Mouse (Mus musculus) heart, embryonic 12.5 days (tissue): ENCODE data around the gene S1pr1. TPM values are rescaled to one million over a fixed set of nuclear protein-coding genes. Genes with fewer than 3 reads are reported as not detected.

Source experiments
- ATAC-seq: fragments of 200-750 bp; cut with Nextera tagmentation; 2 replicates; pipeline ENCODE4 v1.8.0; 2017; ENCODE audit warnings: moderate TSS enrichment, moderate library complexity; ENCODE audit not compliant: insufficient number of reproducible peaks, low FRiP score
- H3K27ac ChIP-seq: fragments of 300-500 bp; sonication (generic); 2 replicates; pipeline ENCODE4 v1.5.1; 2016; ENCODE audit warnings: mild to moderate bottlenecking, moderate library complexity; ENCODE audit not compliant: poor library complexity, severe bottlenecking
- H3K27me3 ChIP-seq: fragments of 300-500 bp; sonication (generic); replicated peaks from 2 replicates; pipeline ENCODE4 v1.6.1; 2016; ENCODE audit warnings: mild to moderate bottlenecking, moderate library complexity
- H3K36me3 ChIP-seq: fragments of 300-500 bp; sonication (generic); 2 replicates; pipeline ENCODE4 v1.6.1; 2016; ENCODE audit warnings: mild to moderate bottlenecking, moderate library complexity
- H3K4me1 ChIP-seq: fragments of 300-500 bp; sonication (generic); replicated peaks from 2 replicates; pipeline ENCODE4 v1.6.1; 2016; ENCODE audit warnings: mild to moderate bottlenecking
- H3K4me2 ChIP-seq: fragments of 300-500 bp; sonication (generic); 2 replicates; pipeline ENCODE4 v1.6.1; 2016; ENCODE audit warnings: mild to moderate bottlenecking, moderate library complexity
- H3K4me3 ChIP-seq: fragments of 300-500 bp; sonication (generic); 2 replicates; pipeline ENCODE4 v1.5.1; 2016; ENCODE audit warnings: mild to moderate bottlenecking
- H3K9ac ChIP-seq: fragments of 300-500 bp; sonication (generic); 2 replicates; pipeline ENCODE4 v1.6.1; 2016; ENCODE audit warnings: mild to moderate bottlenecking, moderate library complexity
- H3K9me3 ChIP-seq: fragments of 300-500 bp; sonication (generic); replicated peaks from 2 replicates; pipeline ENCODE4 v1.6.1; 2016; ENCODE audit warnings: mild to moderate bottlenecking, moderate library complexity
- WGBS: fragments of 180-500 bp; shearing (Covaris S2); methylation state at CpG from one replicate; pipeline ENCODE4 v1.1.7; 2016; 5-methylcytosine and 5-hydroxymethylcytosine counted together
- polyA plus RNA-seq: library from polyadenylated mRNA; unstranded; fragments of >200 nt; fragmentation: Nextera tagmentation; extraction: Ambion mirVana; gene quantifications from 2 replicates; pipeline ENCODE4 v1.2.1, GENCODE M21; 2016

The S1pr1 gene
- 86.0 and 87.5 TPM in 2 replicates for polyA plus RNA-seq

GRCm38 (mm10) chr3:115714671-115715651 lies at the start of gene S1pr1:
Gene S1pr1, minus strand, starts transcription at chr3:115715072.
- H3K27ac ChIP-seq = peak within 1 kb of the TSS; percentile 99
- ATAC-seq = peak; percentile 91
- H3K4me1 ChIP-seq = peaks cover 27% of the 10 kb centered on the region

GRCm38 (mm10) chr3:115763292-115763691 lies 48.4 kb upstream of the S1pr1 start:
- Histone ChIP-seq H3K4me1 (peaks cover 32% of the 10 kb centered on the region), H3K9me3 (0 out of 2 replicates have a peak, but pooled peaks cover 3% of the 10 kb centered on the region), H3K9ac (no peak overlapping the region), H3K36me3 (no peaks in the 10 kb centered on the region), H3K4me2 (0 out of 2 replicates have a peak overlapping the region, but pooled peaks have one; percentile 1), H3K27me3 (no peaks in the 10 kb centered on the region), H3K27ac (peak overlapping the region; percentile 52; the same call in 1 of the 2 replicates), H3K4me3 (no peak overlapping the region)
- WGBS = 21% methylated on average over 6 of the region's 6 CpGs
- ATAC-seq = peak; percentile 66; the same call in 1 of the 2 replicates

More at GRCm38 (mm10) chr3:115714671-115715651, at the start of gene S1pr1:
- 0% methylated on average over 51 of the region's 51 CpGs for WGBS
- Histone ChIP-seq H3K4me3 (peak within 1 kb of the TSS; percentile 72), H3K36me3 (peaks cover 19% of the 10 kb centered on the region), H3K27me3 (no peaks in the 10 kb centered on the region), H3K4me2 (peak within 1 kb of the TSS; percentile 81), H3K9me3 (no peaks in the 10 kb centered on the region), H3K9ac (peak within 1 kb of the TSS; percentile 94)

- Histone ChIP-seq H3K36me3 (no peaks in the 10 kb centered on the region), H3K9ac (no peak overlapping the region), H3K4me2 (0 out of 2 replicates have a peak overlapping the region, but pooled peaks have one; percentile 1), H3K9me3 (0 out of 2 replicates have a peak, but pooled peaks cover 3% of the 10 kb centered on the region), H3K27ac (peak overlapping the region; percentile 52; the same call in 1 of the 2 replicates), H3K4me3 (no peak overlapping the region), H3K27me3 (no peaks in the 10 kb centered on the region), H3K4me1 (peaks cover 36% of the 10 kb centered on the region)
- WGBS = 38% methylated on average over 7 of the region's 7 CpGs
- no peak for ATAC-seq
Measured at GRCm38 (mm10) chr3:115762841-115763240, 48.0 kb upstream of the S1pr1 start.

GRCm38 (mm10) chr3:115759659-115760058 lies 44.8 kb upstream of the S1pr1 start:
- Histone ChIP-seq H3K9me3 (0 out of 2 replicates have a peak, but pooled peaks cover 3% of the 10 kb centered on the region), H3K27me3 (no peaks in the 10 kb centered on the region), H3K9ac (no peak overlapping the region), H3K4me1 (peaks cover 30% of the 10 kb centered on the region), H3K4me2 (no peak overlapping the region), H3K27ac (peak overlapping the region; percentile 93; the same call in 1 of the 2 replicates), H3K36me3 (no peaks in the 10 kb centered on the region), H3K4me3 (no peak overlapping the region)
- WGBS = 92% methylated on average over 4 of the region's 4 CpGs
- no peak for ATAC-seq

GRCm38 (mm10) chr3:115758455-115758912 lies 43.6 kb upstream of the S1pr1 start:
- ATAC-seq = peak; percentile 70
- Histone ChIP-seq H3K36me3 (no peaks in the 10 kb centered on the region), H3K27ac (peak overlapping the region; percentile 93), H3K9me3 (0 out of 2 replicates have a peak, but pooled peaks cover 3% of the 10 kb centered on the region), H3K9ac (peak overlapping the region; percentile 50), H3K4me2 (peak overlapping the region; percentile 57), H3K4me1 (peaks cover 31% of the 10 kb centered on the region), H3K4me3 (peak overlapping the region; percentile 23), H3K27me3 (no peaks in the 10 kb centered on the region)
- 2% methylated on average over 9 of the region's 9 CpGs for WGBS

GRCm38 (mm10) chr3:115754466-115754865 lies 39.6 kb upstream of the S1pr1 start:
- WGBS = 48% methylated on average over 8 of the region's 8 CpGs
- no peak overlapping the region for H3K27ac ChIP-seq
- H3K9ac ChIP-seq = no peak overlapping the region
- ATAC-seq = no peak
- no peak overlapping the region for H3K4me3 ChIP-seq
- no peaks in the 10 kb centered on the region for H3K9me3 ChIP-seq
- H3K27me3 ChIP-seq = no peaks in the 10 kb centered on the region
- peaks cover 23% of the 10 kb centered on the region for H3K4me1 ChIP-seq
- no peaks in the 10 kb centered on the region for H3K36me3 ChIP-seq
- H3K4me2 ChIP-seq = peak overlapping the region; percentile 19; the same call in 1 of the 2 replicates

- peaks cover 3% of the 10 kb centered on the region; the same call in 1 of the 2 replicates for H3K4me1 ChIP-seq
- H3K4me2 ChIP-seq = no peak overlapping the region
- no peak overlapping the region for H3K4me3 ChIP-seq
- H3K9me3 ChIP-seq = no peaks in the 10 kb centered on the region
- 83% methylated on average over 3 of the region's 3 CpGs for WGBS
- H3K27ac ChIP-seq = no peak overlapping the region
- H3K27me3 ChIP-seq = no peaks in the 10 kb centered on the region
- H3K9ac ChIP-seq = no peak overlapping the region
- ATAC-seq = no peak
- no peaks in the 10 kb centered on the region for H3K36me3 ChIP-seq
Measured at GRCm38 (mm10) chr3:115750369-115750768, 35.5 kb upstream of the S1pr1 start.

- H3K9me3 ChIP-seq = no peaks in the 10 kb centered on the region
- H3K4me1 ChIP-seq = no peaks in the 10 kb centered on the region
- WGBS = 83% methylated on average over 5 of the region's 5 CpGs
- H3K9ac ChIP-seq = no peak overlapping the region
- no peak overlapping the region for H3K4me3 ChIP-seq
- H3K36me3 ChIP-seq = no peaks in the 10 kb centered on the region
- H3K27ac ChIP-seq = no peak overlapping the region
- no peak for ATAC-seq
- H3K4me2 ChIP-seq = no peak overlapping the region
- no peaks in the 10 kb centered on the region for H3K27me3 ChIP-seq
Measured at GRCm38 (mm10) chr3:115748289-115748989, 33.6 kb upstream of the S1pr1 start.

- Histone ChIP-seq H3K9me3 (no peaks in the 10 kb centered on the region), H3K4me3 (no peak overlapping the region), H3K36me3 (no peaks in the 10 kb centered on the region), H3K4me1 (no peaks in the 10 kb centered on the region), H3K9ac (no peak overlapping the region), H3K27ac (no peak overlapping the region), H3K27me3 (no peaks in the 10 kb centered on the region), H3K4me2 (no peak overlapping the region)
- ATAC-seq = no peak
- 81% methylated on average over 8 of the region's 8 CpGs for WGBS
Measured at GRCm38 (mm10) chr3:115746511-115746910, 31.6 kb upstream of the S1pr1 start.

GRCm38 (mm10) chr3:115745088-115745487 lies 30.2 kb upstream of the S1pr1 start:
- Histone ChIP-seq H3K27me3 (no peaks in the 10 kb centered on the region), H3K9me3 (no peaks in the 10 kb centered on the region), H3K4me3 (no peak overlapping the region), H3K9ac (no peak overlapping the region), H3K4me1 (no peaks in the 10 kb centered on the region), H3K36me3 (no peaks in the 10 kb centered on the region), H3K4me2 (no peak overlapping the region), H3K27ac (no peak overlapping the region)
- ATAC-seq = no peak
- WGBS = 91% methylated on average over 11 of the region's 11 CpGs
